Mouse (Mus musculus): ENCODE results near the gene Gpr176. TPM values are rescaled to one million over a fixed set of nuclear protein-coding genes. Genes with fewer than 3 reads are reported as not detected.

Gpr176 gene
- total and polyA plus RNA-seq, 3 experiments: 0.16 TPM; not detected in 2

GRCm38 (mm10) chr2:118287678-118288077, 85.5 kb downstream of the Gpr176 start:
- no peak for DNase-seq (ENCODE audit: low spot score)
- no peaks in the 10 kb centered on the region for H3K9me3 ChIP-seq (replicated peaks)
- no peaks in the 10 kb centered on the region for H3K27me3 ChIP-seq (ENCODE audit: insufficient read depth, low read length)
- H3K4me3 ChIP-seq (ENCODE audit: low read depth, low read length): no peak overlapping the region
- no peaks in the 10 kb centered on the region for H3K36me3 ChIP-seq (replicated peaks)
- TF ChIP-seq TAL1 (conservative IDR thresholded peaks at IDR 0.05; ENCODE audit: low read depth, low read length) (no peak), GATA2 (IDR thresholded peaks at IDR 0.05; ENCODE audit: borderline replicate concordance, low read depth, low read length) (no peak), POLR2AphosphoS5 (IDR thresholded peaks at IDR 0.05; ENCODE audit: insufficient replicate concordance, low read depth, low read length) (no peak), CTCF (IDR thresholded peaks at IDR 0.05; ENCODE audit: low read depth, low read length) (no peak), GATA1 (IDR thresholded peaks at IDR 0.05; ENCODE audit: borderline replicate concordance, low read length) (no peak)
- H3K4me1 ChIP-seq (ENCODE audit: insufficient read depth, low read depth, low read length): no peaks in the 10 kb centered on the region
- no peak for ATAC-seq (ENCODE audit: extremely low read depth, insufficient number of reproducible peaks, low FRiP score, poor library complexity, severe bottlenecking)

- H3K4me1 ChIP-seq (ENCODE audit: insufficient read depth, low read depth, low read length): no peaks in the 10 kb centered on the region
- H3K36me3 ChIP-seq (replicated peaks): no peaks in the 10 kb centered on the region
- DNase-seq (ENCODE audit: low spot score) (no peak), ATAC-seq (ENCODE audit: extremely low read depth, insufficient number of reproducible peaks, low FRiP score, poor library complexity, severe bottlenecking) (no peak)
- H3K27me3 ChIP-seq (ENCODE audit: insufficient read depth, low read length): no peaks in the 10 kb centered on the region
- TF ChIP-seq TAL1 (conservative IDR thresholded peaks at IDR 0.05; ENCODE audit: low read depth, low read length): no peak
- TF ChIP-seq POLR2AphosphoS5 (IDR thresholded peaks at IDR 0.05; ENCODE audit: insufficient replicate concordance, low read depth, low read length): no peak
- no peak for TF ChIP-seq GATA2 (IDR thresholded peaks at IDR 0.05; ENCODE audit: borderline replicate concordance, low read depth, low read length)
- TF ChIP-seq GATA1 (IDR thresholded peaks at IDR 0.05; ENCODE audit: borderline replicate concordance, low read length): no peak
- TF ChIP-seq CTCF (IDR thresholded peaks at IDR 0.05; ENCODE audit: low read depth, low read length): no peak
- H3K9me3 ChIP-seq (replicated peaks): no peaks in the 10 kb centered on the region
- no peak overlapping the region for H3K4me3 ChIP-seq (ENCODE audit: low read depth, low read length)
These were observed 90.8 kb downstream of the Gpr176 start for GRCm38 (mm10) chr2:118282467-118282866.

GRCm38 (mm10) chr2:118278249-118278648, 95.0 kb downstream of the Gpr176 start:
- ATAC-seq (ENCODE audit: extremely low read depth, insufficient number of reproducible peaks, low FRiP score, poor library complexity, severe bottlenecking): no peak
- DNase-seq (ENCODE audit: low spot score): no peak

GRCm38 (mm10) chr2:118271606-118272005, 101.6 kb downstream of the Gpr176 start:
- TF ChIP-seq POLR2AphosphoS5 (IDR thresholded peaks at IDR 0.05; ENCODE audit: insufficient replicate concordance, low read depth, low read length) (no peak), GATA2 (IDR thresholded peaks at IDR 0.05; ENCODE audit: borderline replicate concordance, low read depth, low read length) (no peak), CTCF (IDR thresholded peaks at IDR 0.05; ENCODE audit: low read depth, low read length) (no peak), TAL1 (conservative IDR thresholded peaks at IDR 0.05; ENCODE audit: low read depth, low read length) (no peak), GATA1 (IDR thresholded peaks at IDR 0.05; ENCODE audit: borderline replicate concordance, low read length) (no peak)
- H3K4me3 ChIP-seq (ENCODE audit: low read depth, low read length): no peak overlapping the region
- no peaks in the 10 kb centered on the region for H3K4me1 ChIP-seq (ENCODE audit: insufficient read depth, low read depth, low read length)
- H3K27me3 ChIP-seq (ENCODE audit: insufficient read depth, low read length): peaks cover under 1% of the 10 kb centered on the region; the same call in 1 of the 2 replicates
- ATAC-seq (ENCODE audit: extremely low read depth, insufficient number of reproducible peaks, low FRiP score, poor library complexity, severe bottlenecking): no peak
- no peaks in the 10 kb centered on the region for H3K36me3 ChIP-seq (replicated peaks)
- DNase-seq (ENCODE audit: low spot score): no peak
- no peaks in the 10 kb centered on the region for H3K9me3 ChIP-seq (replicated peaks)

More at GRCm38 (mm10) chr2:118278249-118278648, 95.0 kb downstream of the Gpr176 start:
- Histone ChIP-seq H3K36me3 (replicated peaks) (no peaks in the 10 kb centered on the region), H3K4me3 (ENCODE audit: low read depth, low read length) (no peak overlapping the region), H3K4me1 (ENCODE audit: insufficient read depth, low read depth, low read length) (no peaks in the 10 kb centered on the region), H3K27me3 (ENCODE audit: insufficient read depth, low read length) (no peaks in the 10 kb centered on the region), H3K9me3 (replicated peaks) (no peaks in the 10 kb centered on the region)
- TF ChIP-seq CTCF (IDR thresholded peaks at IDR 0.05; ENCODE audit: low read depth, low read length): no peak
- TF ChIP-seq GATA2 (IDR thresholded peaks at IDR 0.05; ENCODE audit: borderline replicate concordance, low read depth, low read length): no peak
- no peak for TF ChIP-seq POLR2AphosphoS5 (IDR thresholded peaks at IDR 0.05; ENCODE audit: insufficient replicate concordance, low read depth, low read length)
- no peak for TF ChIP-seq TAL1 (conservative IDR thresholded peaks at IDR 0.05; ENCODE audit: low read depth, low read length)
- no peak for TF ChIP-seq GATA1 (IDR thresholded peaks at IDR 0.05; ENCODE audit: borderline replicate concordance, low read length)

GRCm38 (mm10) chr2:118270213-118270612, 103.0 kb downstream of the Gpr176 start:
- Histone ChIP-seq H3K27me3 (ENCODE audit: insufficient read depth, low read length) (peaks cover 4% of the 10 kb centered on the region; the same call in 1 of the 2 replicates), H3K4me3 (ENCODE audit: low read depth, low read length) (no peak overlapping the region), H3K9me3 (replicated peaks) (no peaks in the 10 kb centered on the region), H3K36me3 (replicated peaks) (no peaks in the 10 kb centered on the region), H3K4me1 (ENCODE audit: insufficient read depth, low read depth, low read length) (no peaks in the 10 kb centered on the region)
- ATAC-seq (ENCODE audit: extremely low read depth, insufficient number of reproducible peaks, low FRiP score, poor library complexity, severe bottlenecking) (no peak), DNase-seq (ENCODE audit: low spot score) (no peak)
- TF ChIP-seq GATA1 (IDR thresholded peaks at IDR 0.05; ENCODE audit: borderline replicate concordance, low read length) (no peak), TAL1 (conservative IDR thresholded peaks at IDR 0.05; ENCODE audit: low read depth, low read length) (no peak), CTCF (IDR thresholded peaks at IDR 0.05; ENCODE audit: low read depth, low read length) (no peak), POLR2AphosphoS5 (IDR thresholded peaks at IDR 0.05; ENCODE audit: insufficient replicate concordance, low read depth, low read length) (no peak), GATA2 (IDR thresholded peaks at IDR 0.05; ENCODE audit: borderline replicate concordance, low read depth, low read length) (no peak)

GRCm38 (mm10) chr2:118263914-118264201, 109.4 kb downstream of the Gpr176 start:
- Histone ChIP-seq H3K4me1 (ENCODE audit: insufficient read depth, low read depth, low read length) (no peaks in the 10 kb centered on the region), H3K4me3 (ENCODE audit: low read depth, low read length) (no peak overlapping the region), H3K36me3 (replicated peaks) (no peaks in the 10 kb centered on the region), H3K27me3 (ENCODE audit: insufficient read depth, low read length) (peaks cover 4% of the 10 kb centered on the region; the same call in 1 of the 2 replicates), H3K9me3 (replicated peaks) (no peaks in the 10 kb centered on the region)
- TF ChIP-seq TAL1 (conservative IDR thresholded peaks at IDR 0.05; ENCODE audit: low read depth, low read length) (no peak), GATA1 (IDR thresholded peaks at IDR 0.05; ENCODE audit: borderline replicate concordance, low read length) (no peak), POLR2AphosphoS5 (IDR thresholded peaks at IDR 0.05; ENCODE audit: insufficient replicate concordance, low read depth, low read length) (no peak), CTCF (IDR thresholded peaks at IDR 0.05; ENCODE audit: low read depth, low read length) (no peak)
- DNase-seq (ENCODE audit: low spot score) (no peak), ATAC-seq (ENCODE audit: extremely low read depth, insufficient number of reproducible peaks, low FRiP score, poor library complexity, severe bottlenecking) (no peak)
